Mouse (Mus musculus) embryonic fibroblast, embryonic 13.5 days (primary cell): ENCODE measurements around the gene Lamtor3.

Experiments used
- CTCF ChIP-seq: IDR thresholded peaks from 2 replicates; pipeline ENCODE4 v1.5.1; 2011; ENCODE audit warnings: mild to moderate bottlenecking, control low read depth, low read length, moderate library complexity, borderline replicate concordance; ENCODE audit not compliant: insufficient read depth
- POLR2A ChIP-seq: IDR thresholded peaks from 2 replicates; pipeline ENCODE4 v1.6.1; 2011; ENCODE audit warnings: low read depth, mild to moderate bottlenecking, control low read depth, low read length, moderate library complexity

GRCm38 (mm10) chr3:137946827-137947226 lies 28.5 kb downstream of the Lamtor3 start:
- no peak for TF ChIP-seq CTCF
- TF ChIP-seq POLR2A, result no peak
